In the genomic region with DNA sequence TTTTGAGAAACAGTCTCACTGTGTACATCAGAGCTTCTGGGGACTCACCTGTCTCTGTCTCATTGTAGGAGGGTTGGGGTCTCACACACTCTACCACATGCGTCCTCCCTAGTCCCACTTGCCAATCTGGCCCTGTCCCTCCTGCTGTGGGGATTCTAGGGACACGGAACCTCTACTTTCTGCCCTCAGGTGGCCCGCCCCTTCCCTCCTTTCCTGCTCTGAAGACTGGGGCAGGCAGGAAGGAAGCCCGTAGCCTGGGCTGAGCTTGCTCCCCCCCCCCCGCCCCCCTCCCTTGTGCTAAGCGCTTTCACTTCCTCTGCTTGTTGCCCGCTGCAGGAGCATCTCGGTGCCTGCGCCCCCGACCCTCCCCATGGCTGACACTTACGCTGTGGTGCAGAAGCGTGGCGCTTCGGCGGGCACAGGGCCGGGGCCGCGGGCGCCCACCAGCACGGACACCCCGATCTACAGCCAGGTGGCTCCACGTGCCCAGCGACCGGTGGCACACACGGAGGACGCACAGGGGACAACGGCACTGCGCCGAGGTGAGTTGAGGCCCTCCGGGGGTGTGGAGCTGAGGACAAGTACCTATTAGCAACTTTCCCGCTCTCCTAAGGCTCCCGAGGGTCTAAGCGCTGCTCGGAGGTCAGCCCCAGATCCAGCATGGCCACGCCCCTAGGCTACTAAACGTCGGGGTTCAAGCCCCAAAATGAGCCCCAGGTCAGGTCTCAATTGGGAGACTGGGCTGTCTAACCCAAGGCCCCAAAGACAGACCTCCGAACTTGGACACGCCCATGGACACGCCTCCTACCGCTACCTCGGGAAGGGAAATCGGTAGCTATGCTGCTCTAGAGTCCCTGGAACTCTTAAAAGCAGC, we compare ENCODE assay signal across 8 mouse cellular contexts. TPM values are rescaled to one million over a fixed set of nuclear protein-coding genes. Genes with fewer than 3 reads are reported as not detected.
DNase-seq lines count a peak whose midpoint lies in the region; ATAC-seq and TF ChIP-seq lines count a peak whose summit lies in the region.

No protein-coding gene starts in this region.

- H3K27me3 ChIP-seq in intestine, postnatal 0 days (replicated peaks; ENCODE audit: control insufficient read depth, insufficient read depth, low read length) = no peaks in the 10 kb centered on the region
- no peaks in the 10 kb centered on the region for H3K27me3 ChIP-seq in lung, embryonic 16.5 days (ENCODE audit: control insufficient read depth, insufficient read depth, low read depth, low read length)

- TF ChIP-seq POLR2A in cortical plate, adult 2 months (IDR thresholded peaks at IDR 0.05; ENCODE audit: extremely low read depth, insufficient read depth, low read length) = no peak

- no peaks in the 10 kb centered on the region for H3K4me1 ChIP-seq in cortical plate, adult 2 months (ENCODE audit: control insufficient read depth, insufficient read depth, low read length)
- no peaks in the 10 kb centered on the region for H3K4me1 ChIP-seq in intestine, postnatal 0 days (replicated peaks; ENCODE audit: control insufficient read depth, insufficient read depth, low read length)
- H3K4me1 ChIP-seq in lung, embryonic 16.5 days (replicated peaks; ENCODE audit: control insufficient read depth, insufficient read depth, low read length) = peaks cover 11% of the 10 kb centered on the region

- H3K9ac ChIP-seq in intestine, postnatal 0 days (ENCODE audit: low read depth, low read length) = peak overlapping the region; percentile 34
- peak overlapping the region; percentile 53 for H3K9ac ChIP-seq in lung, embryonic 16.5 days (ENCODE audit: low read length)

- peak; percentile 27 for DNase-seq in layer of hippocampus, adult 9-11 months
- no peak for DNase-seq in layer of hippocampus, adult 9-10 months (ENCODE audit: low spot score)
- peak; percentile 68 to 72 for DNase-seq in heart, adult 18-20 months
- no peak for DNase-seq in frontal cortex, postnatal 25 days (ENCODE audit: low spot score in 2 of 2)

- no peak for TF ChIP-seq CTCF in cortical plate, adult 2 months (IDR thresholded peaks at IDR 0.05; ENCODE audit: extremely low read depth, insufficient read depth, low read length)
- peak; percentile 43 for TF ChIP-seq CTCF in intestine, postnatal 0 days (IDR thresholded peaks at IDR 0.05; ENCODE audit: low read depth)

- no peak overlapping the region for H3K27ac ChIP-seq in cortical plate, adult 2 months (ENCODE audit: insufficient read depth, low read length)
- no peak overlapping the region for H3K27ac ChIP-seq in intestine, postnatal 0 days (ENCODE audit: low read depth, low read length)
- 0 out of 2 replicates have a peak overlapping the region, but pooled peaks have one; percentile 7 for H3K27ac ChIP-seq in lung, embryonic 16.5 days (ENCODE audit: low read length)

- H3K36me3 ChIP-seq in intestine, postnatal 0 days (ENCODE audit: control insufficient read depth, insufficient read depth) = no peaks in the 10 kb centered on the region
- no peaks in the 10 kb centered on the region for H3K36me3 ChIP-seq in lung, embryonic 16.5 days (ENCODE audit: control insufficient read depth, insufficient read depth, low read length)

- peak overlapping the region; percentile 99 for H3K4me2 ChIP-seq in intestine, postnatal 0 days (replicated peaks; ENCODE audit: low read depth)
- peak overlapping the region; percentile 71 for H3K4me2 ChIP-seq in lung, embryonic 16.5 days (ENCODE audit: low read depth, low read length)

- 2% methylated on average over 42 of the region's 43 CpGs for WGBS in intestine, postnatal 0 days
- 0% methylated on average over 41 of the region's 43 CpGs for WGBS in lung, embryonic 16.5 days

- no peaks in the 10 kb centered on the region for H3K9me3 ChIP-seq in intestine, postnatal 0 days (ENCODE audit: control insufficient read depth)
- H3K9me3 ChIP-seq in lung, embryonic 16.5 days (ENCODE audit: control insufficient read depth, low read length) = no peaks in the 10 kb centered on the region

- peak; percentile 54 for ATAC-seq in intestine, postnatal 0 days
- peak; percentile 82 for ATAC-seq in lung, embryonic 16.5 days (ENCODE audit: low read depth)
- peak; percentile 81 for ATAC-seq in neutrophil, adult 5-6 weeks (ENCODE audit: extremely low read depth, insufficient number of reproducible peaks, low FRiP score, poor library complexity, severe bottlenecking)

- H3K4me3 ChIP-seq in cortical plate, adult 2 months (ENCODE audit: insufficient read depth, low read length) = peak overlapping the region; percentile 34
- peak overlapping the region; percentile 59 for H3K4me3 ChIP-seq in intestine, postnatal 0 days (ENCODE audit: low read depth, low read length)
- peak overlapping the region; percentile 55 for H3K4me3 ChIP-seq in lung, embryonic 16.5 days (ENCODE audit: low read length)

RNA-seq across cellular contexts. Expression of a gene that starts 13.1 kb away (rescaled TPM):
- polyA plus RNA-seq in cortical plate, adult 2 months (2012; rRNA removed) = 8.4 and 8.5 TPM in 2 replicates
- total RNA-seq in heart, adult 18-20 months (2021) = 1 to 10 TPM; 4.0 to 4.3 TPM
- polyA plus RNA-seq in intestine, postnatal 0 days (2015; fragmentation: Nextera tagmentation; extraction: Ambion mirVana) = 35.3 and 40.4 TPM in 2 replicates
- polyA plus RNA-seq in lung, embryonic 16.5 days (2015; fragmentation: Nextera tagmentation; extraction: Ambion mirVana) = 43.2 and 44.0 TPM in 2 replicates
- total RNA-seq in neutrophil, adult 5-6 weeks (2017) = 262 and 311 TPM in 2 replicates

RNA-seq across cellular contexts. Expression of a gene that starts 25.5 kb away (rescaled TPM):
- not detected in 2 replicates for polyA plus RNA-seq in cortical plate, adult 2 months (2012; rRNA removed)
- not detected for total RNA-seq in heart, adult 18-20 months (2021)
- not detected in 2 replicates for polyA plus RNA-seq in intestine, postnatal 0 days (2015; fragmentation: Nextera tagmentation; extraction: Ambion mirVana)
- not detected in 2 replicates for polyA plus RNA-seq in lung, embryonic 16.5 days (2015; fragmentation: Nextera tagmentation; extraction: Ambion mirVana)
- not detected in 2 replicates for total RNA-seq in neutrophil, adult 5-6 weeks (2017)

RNA-seq across cellular contexts. Expression of a gene that starts 33.0 kb away (rescaled TPM):
- polyA plus RNA-seq in cortical plate, adult 2 months (2012; rRNA removed) = 24.1 and 25.8 TPM in 2 replicates
- total RNA-seq in heart, adult 18-20 months (2021) = 10 to 100 TPM; 30.5 to 31.2 TPM
- 47.5 and 50.5 TPM in 2 replicates for polyA plus RNA-seq in intestine, postnatal 0 days (2015; fragmentation: Nextera tagmentation; extraction: Ambion mirVana)
- 73.8 and 79.4 TPM in 2 replicates for polyA plus RNA-seq in lung, embryonic 16.5 days (2015; fragmentation: Nextera tagmentation; extraction: Ambion mirVana)
- total RNA-seq in neutrophil, adult 5-6 weeks (2017) = 22.7 and 23.0 TPM in 2 replicates

RNA-seq across cellular contexts. Expression of a gene that starts 33.2 kb away (rescaled TPM):
- polyA plus RNA-seq in cortical plate, adult 2 months (2012; rRNA removed) = 29.5 and 30.3 TPM in 2 replicates
- 10 to 100 TPM; 13.4 to 15.5 TPM for total RNA-seq in heart, adult 18-20 months (2021)
- polyA plus RNA-seq in intestine, postnatal 0 days (2015; fragmentation: Nextera tagmentation; extraction: Ambion mirVana) = 34.8 and 35.3 TPM in 2 replicates
- polyA plus RNA-seq in lung, embryonic 16.5 days (2015; fragmentation: Nextera tagmentation; extraction: Ambion mirVana) = 50.8 and 54.6 TPM in 2 replicates
- 22.7 and 25.4 TPM in 2 replicates for total RNA-seq in neutrophil, adult 5-6 weeks (2017)

Comparison
In these comparisons a context has a peak if more than half of its experiments do, and no peak if none do; other contexts are left out.
1. DNase-seq: peak in layer of hippocampus, adult 9-11 months (single experiment) and heart, adult 18-20 months (2 of 2); none in layer of hippocampus, adult 9-10 months (single experiment) and frontal cortex, postnatal 25 days (0 of 2).
2. Peak in every context shown above with its lines, with median percentiles within 50 percentile points of each other: H3K4me3 ChIP-seq and ATAC-seq.